In genomic region chr1:121327344-121328192, GRCm38 (mm10) we compare ENCODE assay signal across 8 mouse cellular contexts. TPM values are rescaled to one million over a fixed set of nuclear protein-coding genes. Genes with fewer than 3 reads are reported as not detected.
A peak's percentile ranks its signal among the peaks of the same experiment; 100 is the strongest.
DNase-seq lines count a peak whose midpoint lies in the region; ATAC-seq lines count a peak whose summit lies in the region.

No protein-coding gene starts in this region.

- H3K9ac ChIP-seq in hindbrain, embryonic 12.5 days, result peak overlapping the region; percentile 86

- H3K4me2 ChIP-seq in hindbrain, embryonic 12.5 days (replicated peaks), result peak overlapping the region; percentile 80

- peak overlapping the region; percentile 94 for H3K27ac ChIP-seq in hindbrain, embryonic 12.5 days

- H3K9me3 ChIP-seq in hindbrain, embryonic 12.5 days (replicated peaks), result no peaks in the 10 kb centered on the region

- DNase-seq in Muller cell, postnatal 12 days (ENCODE audit: inconsistent ontology term), result peak; percentile 98
- DNase-seq in cerebellum, adult 9-11 months, result peak; percentile 95
- DNase-seq in frontal cortex, postnatal 10 days (ENCODE audit: low spot score in 2 of 2), result peak; percentile 89 to 93
- DNase-seq in layer of hippocampus, postnatal 14 days (ENCODE audit: low spot score in 2 of 2), result peak; percentile 94
- DNase-seq in lung, postnatal 14 days, result peak; percentile 92
- peak; percentile 83 for DNase-seq in retina, adult 2 months (ENCODE audit: low read depth, low spot score)
- DNase-seq in thymus, postnatal 36 days, result peak; percentile 95 to 97

- peaks cover 15% of the 10 kb centered on the region for H3K4me1 ChIP-seq in hindbrain, embryonic 12.5 days

- H3K36me3 ChIP-seq in hindbrain, embryonic 12.5 days, result no peaks in the 10 kb centered on the region

- H3K4me3 ChIP-seq in hindbrain, embryonic 12.5 days, result peak overlapping the region; percentile 86

- ATAC-seq in hindbrain, embryonic 12.5 days (ENCODE audit: low FRiP score), result peak; percentile 98

- H3K27me3 ChIP-seq in hindbrain, embryonic 12.5 days, result no peaks in the 10 kb centered on the region

- under 1% methylated on average over 55 of the region's 55 CpGs for WGBS in hindbrain, embryonic 12.5 days

RNA-seq across cellular contexts. Expression of gene Insig2, which starts 4.8 kb away (rescaled TPM):
- polyA plus RNA-seq in hindbrain, embryonic 12.5 days (2016; fragmentation: Nextera tagmentation; extraction: Ambion mirVana), result 29.2 and 29.4 TPM in 2 replicates
- 10 to 100 TPM; 55.5 to 63.7 TPM for total RNA-seq in layer of hippocampus, postnatal 14 days (2021)

Comparison
In these comparisons a context has a peak if more than half of its experiments do, and no peak if none do; other contexts are left out.
1. Peak in every context shown above with its lines: DNase-seq, ATAC-seq, H3K4me3 ChIP-seq and H3K27ac ChIP-seq.